Mouse (Mus musculus): ENCODE data around the gene Med13l.
A peak's percentile ranks its signal among the peaks of the same experiment; 100 is the strongest.

Gene Med13l

GRCm38 (mm10) chr5:118661751-118662150, 101.3 kb downstream of the Med13l start:
- no peak for DNase-seq

- DNase-seq, result no peak
These were observed 103.5 kb downstream of the Med13l start for GRCm38 (mm10) chr5:118663999-118664398.

DNA sequence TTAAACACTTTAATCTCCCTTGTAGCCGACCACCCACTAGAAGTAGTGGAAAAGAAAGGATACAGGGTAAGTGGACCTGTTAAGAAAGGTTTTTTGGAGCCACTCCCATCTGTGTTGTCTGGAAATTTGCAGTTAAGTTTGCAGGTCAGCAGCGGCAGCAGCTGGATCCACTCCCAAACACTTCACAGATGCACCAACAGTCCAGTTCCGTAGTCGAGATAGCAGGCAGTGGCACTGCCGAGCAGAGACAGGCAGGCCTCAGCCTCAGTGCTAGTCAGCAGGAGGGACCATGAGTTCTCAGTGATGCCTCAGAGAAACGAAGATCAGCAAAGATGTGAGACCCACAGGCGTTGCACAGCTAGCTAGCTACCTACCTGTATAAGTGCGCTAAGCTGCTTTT, 104.5 kb downstream of the Med13l start:
- DNase-seq, result no peak

DNA sequence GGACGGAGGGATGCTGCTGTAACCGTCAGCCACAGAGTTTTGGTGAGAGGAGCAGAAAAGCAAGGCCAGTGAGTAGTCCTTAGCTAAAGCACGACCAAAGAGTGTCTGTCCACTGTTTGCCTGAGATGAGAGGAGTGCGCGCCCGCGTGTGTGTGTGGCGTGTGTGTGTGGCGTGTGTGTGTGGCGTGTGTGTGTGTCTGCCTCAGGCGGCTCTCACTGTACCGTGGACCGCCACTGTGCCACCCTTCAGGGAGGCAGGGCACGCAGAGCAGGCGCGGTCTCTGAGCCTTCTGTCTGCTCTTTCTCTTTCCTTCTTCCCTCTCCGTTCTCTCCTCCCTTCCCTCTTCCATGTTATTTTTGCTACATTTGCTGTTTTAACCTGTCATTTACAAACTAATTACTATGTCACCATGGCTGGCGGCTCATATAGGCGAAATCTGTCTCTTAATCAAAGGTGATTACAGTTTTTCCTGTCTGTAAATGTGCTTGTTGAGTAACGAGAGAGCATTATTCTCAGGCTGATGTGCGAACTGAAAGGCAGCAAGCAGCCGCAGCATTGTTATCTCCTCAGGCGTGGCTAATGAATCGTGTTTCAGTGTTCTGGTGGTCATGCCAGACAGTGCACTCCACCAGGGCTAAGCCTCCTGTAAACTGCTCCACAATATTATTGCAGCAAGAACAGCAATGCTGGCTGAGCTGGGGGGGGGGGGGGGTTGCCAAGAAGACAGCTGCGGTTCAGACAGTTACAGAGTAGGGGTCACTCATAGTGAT, 106.1 kb downstream of the Med13l start:
- no peak for DNase-seq

DNA sequence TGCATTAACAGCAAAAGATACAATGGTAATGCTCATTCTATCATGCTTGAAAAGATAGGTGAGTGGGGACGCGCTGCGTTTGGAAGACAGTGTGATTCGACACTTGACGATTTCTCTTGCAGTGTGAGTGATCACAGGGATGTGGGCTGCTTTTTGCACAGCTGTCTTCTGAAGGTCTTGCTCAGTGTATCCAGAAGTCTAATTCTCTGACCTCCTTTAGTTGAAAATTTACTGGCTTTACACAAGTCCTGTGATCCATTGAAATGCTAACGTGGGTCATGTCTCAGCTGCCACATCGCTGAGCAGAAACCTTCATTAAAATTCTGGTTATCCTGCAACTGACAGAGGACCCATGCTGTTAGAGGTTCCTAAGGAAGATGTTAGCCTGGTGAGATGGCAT, 107.4 kb downstream of the Med13l start:
- peak; percentile 28 to 36 for DNase-seq

- peak in 1 of 2 experiments; percentile 32 for DNase-seq
These were observed 108.5 kb downstream of the Med13l start for GRCm38 (mm10) chr5:118668931-118669330.

GRCm38 (mm10) chr5:118672111-118672510, 111.6 kb downstream of the Med13l start:
- no peak for DNase-seq

DNA sequence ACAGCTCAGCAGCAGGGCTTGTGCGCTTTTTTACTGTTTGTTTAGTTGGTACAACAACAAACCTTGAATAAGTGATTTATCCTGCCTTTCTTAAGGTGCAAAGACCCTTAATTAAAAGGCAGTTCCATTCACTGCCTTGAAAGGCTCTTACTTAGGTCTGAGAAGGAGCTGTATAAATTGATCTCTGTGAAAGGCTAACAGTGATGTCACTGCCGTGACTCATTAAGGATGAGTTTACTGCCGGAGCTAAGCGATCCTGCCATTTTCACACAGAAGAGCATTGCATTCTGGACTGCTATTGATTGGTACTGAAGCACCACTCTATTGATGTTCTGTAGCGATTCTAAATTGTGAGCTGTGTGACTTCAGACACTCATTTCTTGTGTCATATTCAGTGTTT, 113.4 kb downstream of the Med13l start:
- DNase-seq, result no peak

GRCm38 (mm10) chr5:118674321-118674720, 113.8 kb downstream of the Med13l start:
- DNase-seq, result no peak

DNA sequence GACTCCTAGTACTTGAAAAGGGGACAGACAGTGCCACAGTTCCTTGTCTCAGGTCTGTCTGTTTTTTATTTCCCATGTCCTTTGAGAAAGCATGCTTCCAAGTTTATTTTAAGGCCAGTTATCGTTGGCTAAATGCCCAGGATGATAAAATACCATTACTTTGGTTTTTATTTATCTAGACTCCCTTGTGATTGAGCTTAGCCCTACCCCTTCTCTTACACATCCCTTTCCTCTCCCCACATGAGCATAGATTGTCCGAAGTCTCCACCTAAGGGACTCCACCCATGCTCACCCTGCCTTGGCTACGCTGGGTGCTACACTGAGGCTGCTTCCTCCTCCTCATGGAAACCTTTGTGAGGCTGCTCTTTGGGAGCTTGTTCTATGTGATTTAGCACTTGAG, 115.2 kb downstream of the Med13l start:
- no peak for DNase-seq

DNA sequence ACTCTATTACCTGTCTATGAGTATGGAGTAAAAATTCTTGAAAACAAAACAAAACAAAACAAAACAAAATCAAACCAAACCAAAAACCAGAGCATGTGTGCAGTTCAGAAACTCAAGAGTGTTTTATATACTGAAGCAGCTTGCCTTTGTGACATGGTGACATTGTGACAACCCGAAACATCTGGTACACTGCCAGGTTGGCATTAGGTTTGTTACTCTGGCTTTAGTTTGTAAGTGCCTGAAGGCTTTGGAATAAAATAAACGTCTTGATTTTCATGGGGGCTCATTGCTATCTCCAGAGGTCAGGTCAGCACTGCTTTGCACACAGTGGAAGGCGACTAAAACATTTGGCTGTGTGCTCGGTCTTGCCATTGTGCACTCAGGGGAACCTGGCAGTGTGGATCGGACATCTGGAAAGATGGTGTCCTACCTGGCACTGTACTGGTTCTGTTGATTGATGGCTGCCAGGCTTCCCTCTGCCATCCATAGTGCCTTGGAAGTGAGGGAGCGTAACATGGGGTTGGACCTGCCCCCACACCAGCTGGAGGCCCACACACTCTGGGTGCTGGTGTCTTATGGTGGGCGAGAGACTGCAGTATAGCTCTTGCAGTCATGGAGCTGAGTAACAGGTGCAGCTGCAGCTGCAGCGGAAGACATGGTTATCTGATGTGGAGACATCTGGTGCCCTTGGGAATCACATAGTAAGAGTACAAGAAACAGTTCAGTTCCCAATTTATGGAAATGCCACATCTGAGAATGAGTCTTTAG, 115.9 kb downstream of the Med13l start:
- no peak for DNase-seq

- DNase-seq, result peak; percentile 52 to 54
These were observed 118.9 kb downstream of the Med13l start for GRCm38 (mm10) chr5:118679283-118679835.

DNA sequence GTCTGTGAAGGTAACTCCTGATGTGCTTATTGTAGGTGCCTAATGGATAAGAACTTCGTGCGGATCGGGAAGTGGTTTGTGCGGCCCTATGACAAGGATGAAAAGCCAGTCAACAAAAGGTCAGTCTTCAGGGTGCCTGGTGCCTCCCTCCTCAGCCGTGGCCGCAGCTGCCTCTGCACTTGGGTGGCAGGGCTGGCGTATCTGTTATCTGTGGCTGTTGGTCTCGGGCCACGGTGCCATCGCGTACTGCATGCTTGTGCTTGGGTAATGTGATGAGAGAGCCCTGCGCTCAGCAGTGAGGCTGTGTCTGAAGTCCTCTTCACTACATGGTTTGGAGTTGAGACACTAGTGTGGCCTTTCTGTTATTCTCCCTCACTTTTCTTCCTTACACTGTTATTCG, 120.4 kb downstream of the Med13l start:
- DNase-seq, result no peak

DNA sequence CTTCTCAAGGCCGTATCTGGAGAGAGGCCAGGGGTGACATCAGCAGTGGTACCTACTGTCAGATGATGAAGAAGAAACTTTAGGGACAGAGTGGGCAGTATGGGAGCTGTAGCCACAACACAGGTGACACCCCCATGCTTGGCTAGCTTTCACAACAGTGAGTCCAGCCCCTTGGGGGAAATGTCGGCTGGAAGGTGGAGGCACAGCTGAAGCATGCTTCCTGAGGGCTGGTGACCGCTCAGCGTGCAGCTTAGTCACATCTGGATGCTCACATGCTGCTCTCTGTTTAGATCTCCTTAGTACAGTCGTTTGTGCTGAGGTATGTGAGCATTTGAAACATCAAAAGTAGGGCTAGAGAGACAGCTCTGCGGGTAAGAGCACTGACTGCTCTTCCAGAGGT, 121.5 kb downstream of the Med13l start:
- no peak for DNase-seq

- peak in 1 of 2 experiments; percentile 49 for DNase-seq
These were observed 124.7 kb downstream of the Med13l start for GRCm38 (mm10) chr5:118685145-118685544.

DNA sequence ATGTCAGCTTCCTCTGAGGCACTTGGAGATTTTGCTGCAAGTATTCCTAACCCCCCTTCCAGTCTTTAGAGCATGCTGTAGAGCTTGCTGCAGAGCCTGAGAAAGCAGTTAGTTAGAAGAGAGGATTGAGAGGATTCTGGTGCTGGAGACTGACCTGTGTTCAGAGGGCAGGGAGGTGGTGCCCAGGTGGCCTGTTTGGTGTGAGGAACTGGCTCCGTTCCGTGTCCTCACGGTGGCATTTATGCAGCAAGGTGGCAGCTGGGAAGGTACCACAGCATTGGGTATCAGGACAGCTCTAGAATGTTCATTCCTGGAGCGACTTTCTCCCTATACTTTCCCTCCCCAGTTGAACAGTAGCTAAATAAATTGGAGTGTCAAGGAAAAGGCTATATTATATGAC, 125.5 kb downstream of the Med13l start:
- DNase-seq, result peak in 1 of 2 experiments; percentile 31

- no peak for DNase-seq
These were observed 128.7 kb downstream of the Med13l start for GRCm38 (mm10) chr5:118688886-118689835.

DNA sequence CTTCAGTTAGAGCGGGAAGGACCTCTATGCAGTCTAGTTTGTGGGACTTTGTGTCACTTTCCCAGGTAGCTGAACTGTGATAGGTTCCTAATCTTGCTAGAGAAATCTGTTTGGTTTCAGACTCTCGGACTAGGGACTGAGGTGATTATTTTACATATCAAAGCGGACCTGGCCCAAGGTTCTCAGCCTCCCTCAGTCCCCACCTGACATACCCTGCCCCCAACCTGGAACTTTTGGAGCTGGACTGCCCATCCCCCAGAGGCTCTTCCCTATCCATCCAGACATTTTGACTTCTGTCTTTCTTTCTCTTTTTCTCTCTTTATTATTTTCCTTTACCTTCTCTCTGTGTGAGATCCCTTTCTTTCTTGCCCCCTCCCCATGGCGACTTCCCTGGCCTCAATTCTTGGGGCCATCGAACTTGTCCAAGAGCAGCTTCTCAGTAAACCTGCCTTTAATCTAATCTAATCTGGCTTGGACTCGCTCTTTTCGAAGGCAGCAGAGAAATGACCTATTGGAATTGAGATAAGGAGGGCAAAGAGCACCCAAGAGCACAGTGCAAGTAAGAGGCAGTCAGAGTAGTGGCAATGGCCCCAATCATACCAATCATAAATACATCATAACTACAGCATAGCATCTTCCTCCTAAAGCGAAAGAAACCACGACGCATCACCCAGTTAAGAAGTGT, 130.7 kb downstream of the Med13l start:
- DNase-seq, result no peak

GRCm38 (mm10) chr5:118691710-118692040, 131.2 kb downstream of the Med13l start:
- no peak for DNase-seq

DNA sequence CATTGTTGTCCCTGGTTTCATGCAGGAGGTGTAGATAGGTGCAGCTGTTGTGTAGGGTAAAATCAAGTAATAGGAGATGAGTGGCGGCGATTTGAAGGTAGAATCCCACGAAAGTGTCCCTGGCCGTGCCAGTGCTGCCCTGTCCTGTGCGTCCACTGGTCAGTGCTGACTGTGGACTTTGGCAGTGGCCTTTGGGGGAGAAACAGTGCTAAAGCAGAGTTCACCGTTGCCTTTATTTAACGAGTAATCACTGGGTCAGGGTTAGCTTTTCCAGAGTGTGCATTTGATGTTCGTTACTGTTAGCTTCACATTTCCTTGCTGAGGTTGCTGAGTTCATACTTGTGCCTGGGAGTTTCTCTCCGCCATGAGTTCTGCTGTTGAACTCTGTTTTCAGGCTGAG, 133.5 kb downstream of the Med13l start:
- peak; percentile 40 to 52 for DNase-seq

DNA sequence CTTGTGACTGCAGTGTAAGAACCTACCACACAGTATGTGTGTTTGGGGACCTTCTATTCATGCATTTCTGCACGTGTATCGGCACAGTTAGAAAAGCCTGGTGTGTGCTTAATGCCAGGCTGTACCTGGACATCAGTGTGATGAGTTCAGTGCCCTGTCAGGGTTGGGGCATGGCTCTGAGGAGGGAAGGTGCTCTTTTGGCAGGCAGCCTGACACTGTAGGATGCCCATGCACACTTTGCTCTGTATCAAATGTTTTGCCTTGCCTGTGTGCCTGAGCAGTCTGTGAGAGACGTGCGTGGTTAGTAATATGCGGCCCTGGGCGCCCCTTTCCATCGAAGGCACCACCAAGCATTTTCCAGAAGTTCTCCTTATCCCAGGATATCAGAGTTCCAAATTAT, 136.6 kb downstream of the Med13l start:
- DNase-seq, result no peak

- DNase-seq, result no peak
These were observed 140.5 kb downstream of the Med13l start for GRCm38 (mm10) chr5:118700978-118701377.

Data from kidney, adult 8-10 months (tissue).